Mouse (Mus musculus) kidney, postnatal 25 days (tissue): Measurements from ENCODE around the gene Kcnk1.

Experiments
- DNase-seq, 2 experiments: peaks; one replicate each; pipeline ENCODE4 v3.0.0; 2021; ENCODE audit warnings: mixed read lengths in 2 of 2

Gene Kcnk1

DNA sequence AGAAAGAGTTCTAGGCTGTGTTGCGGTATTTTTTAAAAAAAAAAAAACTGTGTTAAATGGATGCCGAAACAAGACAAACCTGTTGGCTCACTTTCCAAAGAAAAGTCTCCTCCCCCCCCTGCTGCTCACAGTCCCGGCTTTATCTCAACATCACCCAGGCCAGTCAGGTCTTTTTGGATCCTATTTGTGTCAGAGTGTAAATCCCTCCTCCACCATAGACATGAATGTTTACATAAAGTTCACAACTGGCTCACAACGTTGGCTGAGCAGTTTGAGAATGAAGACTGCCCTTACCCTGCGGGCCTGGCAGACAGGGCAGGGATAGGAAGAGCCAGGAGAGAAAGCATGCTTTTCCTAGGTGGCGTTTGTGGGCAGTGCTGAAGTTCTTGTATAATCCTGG is 2.0 kb downstream of the Kcnk1 start:
- DNase-seq, result no peak

DNA sequence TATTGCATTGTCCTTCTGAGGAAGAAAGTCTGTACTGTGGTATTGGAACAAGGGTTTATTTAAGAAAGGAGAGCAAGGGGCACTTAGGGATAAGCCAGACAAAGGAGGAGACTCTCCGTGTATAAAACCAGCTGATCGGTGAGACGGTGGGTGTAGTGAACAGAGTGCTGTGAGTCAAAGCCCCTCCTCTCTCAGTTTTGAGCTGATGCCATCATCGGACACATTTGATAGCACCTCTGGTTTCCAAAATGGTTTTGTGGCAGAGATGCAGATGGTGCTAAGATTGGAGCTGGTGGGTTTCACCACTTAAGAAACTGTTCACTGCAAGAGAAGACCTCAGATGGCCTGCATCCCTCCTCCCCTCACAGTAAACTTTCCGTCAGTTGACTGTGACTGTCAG is 2.6 kb downstream of the Kcnk1 start:
- no peak for DNase-seq

DNA sequence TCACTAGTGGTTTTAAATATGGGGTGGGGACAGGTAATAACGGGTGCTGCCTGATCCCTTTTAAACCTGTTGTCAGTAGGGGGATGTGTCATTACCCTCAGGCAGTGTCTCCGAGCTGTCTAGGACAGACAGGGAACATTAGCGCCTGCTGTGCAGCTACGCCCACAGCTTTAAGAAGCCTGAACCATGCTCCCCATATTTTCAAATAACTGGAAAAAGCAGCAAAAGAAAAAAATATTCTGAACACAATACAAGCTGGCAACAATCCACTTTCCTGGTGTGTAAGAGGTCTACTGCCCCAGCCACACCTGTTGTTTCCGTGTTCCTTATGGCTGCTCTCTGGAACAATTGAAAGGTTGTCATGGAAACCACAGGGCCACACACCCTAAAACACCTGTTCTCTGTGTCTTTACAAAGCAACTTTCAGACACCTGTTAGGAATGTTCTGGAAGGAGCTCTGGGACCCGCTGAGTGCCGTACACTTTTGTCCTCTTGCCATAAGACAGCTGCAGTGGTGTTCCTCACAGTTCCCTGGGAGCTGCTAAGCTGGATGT is 4.9 kb downstream of the Kcnk1 start:
- no peak for DNase-seq

DNA sequence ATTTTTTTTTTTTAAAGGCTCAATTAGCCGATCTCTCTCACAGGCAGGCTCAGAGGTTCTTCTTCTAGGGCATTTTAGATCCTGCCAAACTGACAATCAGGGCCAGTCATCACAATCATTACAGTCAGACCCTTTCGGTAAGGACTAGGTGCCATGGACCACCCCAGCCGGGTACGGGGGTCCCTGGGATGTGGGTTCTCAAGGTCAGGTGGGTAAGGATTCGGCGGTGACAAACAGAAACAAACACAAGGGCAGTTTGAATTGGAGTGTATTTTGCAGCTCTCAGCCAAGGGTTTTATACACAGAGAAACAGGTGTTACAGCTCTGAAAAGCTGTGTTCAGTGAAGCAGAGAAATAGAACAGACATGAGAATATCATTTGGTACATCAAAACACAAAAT is 8.6 kb downstream of the Kcnk1 start:
- no peak for DNase-seq

DNA sequence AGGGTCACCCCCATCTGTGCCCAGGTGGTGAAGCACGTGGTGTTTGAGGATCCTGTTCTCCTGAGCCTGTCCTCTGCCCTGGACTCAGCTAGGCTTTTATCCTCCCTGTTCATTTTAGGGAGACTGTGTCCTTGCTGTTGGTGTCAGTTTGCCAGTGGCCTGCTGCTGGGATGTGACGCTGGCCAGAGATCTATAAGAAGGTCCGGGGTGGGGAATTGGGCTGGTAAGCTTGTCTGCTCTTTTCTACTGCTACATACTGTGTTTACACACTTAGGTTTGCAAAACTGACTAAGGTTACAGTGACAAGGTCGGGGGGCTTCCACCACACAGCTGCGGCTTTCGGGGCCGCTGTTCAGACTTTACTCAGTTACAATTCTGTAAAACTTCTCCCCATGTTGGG is 10.0 kb downstream of the Kcnk1 start:
- peak in 1 of 2 experiments; percentile 3 for DNase-seq

DNA sequence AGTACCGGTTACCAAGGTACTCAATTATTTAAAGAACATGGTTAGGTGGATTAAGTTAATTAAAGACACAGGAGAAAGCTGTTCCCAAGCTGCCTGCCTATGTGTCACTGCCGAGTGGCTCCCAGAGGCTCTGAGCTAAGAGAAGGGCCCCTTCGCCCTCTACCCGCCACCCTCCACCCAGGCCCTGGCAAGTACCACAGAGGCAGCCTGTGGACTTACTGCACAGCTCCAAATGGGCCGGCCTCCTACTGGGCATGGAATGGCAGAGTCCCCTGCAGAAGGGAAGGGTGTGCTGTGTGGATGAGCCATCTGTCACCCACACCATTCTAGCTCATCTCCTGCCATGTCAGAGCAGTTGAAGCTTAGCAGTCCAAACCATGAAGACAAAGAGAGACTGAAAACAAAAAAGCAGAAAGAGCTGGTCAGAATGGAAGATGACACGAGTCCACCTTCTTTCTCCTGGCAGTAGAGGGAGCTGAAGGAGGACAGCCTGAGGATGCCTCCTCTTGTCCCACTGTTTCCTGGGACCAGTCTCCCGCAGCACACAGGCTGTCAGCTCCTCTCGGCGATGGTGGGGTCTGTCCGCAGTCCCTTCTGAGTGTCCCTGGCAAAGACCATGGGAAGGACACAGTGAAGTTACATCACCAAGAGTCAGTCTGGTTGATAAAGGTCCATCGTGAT is 11.5 kb downstream of the Kcnk1 start:
- no peak for DNase-seq

DNA sequence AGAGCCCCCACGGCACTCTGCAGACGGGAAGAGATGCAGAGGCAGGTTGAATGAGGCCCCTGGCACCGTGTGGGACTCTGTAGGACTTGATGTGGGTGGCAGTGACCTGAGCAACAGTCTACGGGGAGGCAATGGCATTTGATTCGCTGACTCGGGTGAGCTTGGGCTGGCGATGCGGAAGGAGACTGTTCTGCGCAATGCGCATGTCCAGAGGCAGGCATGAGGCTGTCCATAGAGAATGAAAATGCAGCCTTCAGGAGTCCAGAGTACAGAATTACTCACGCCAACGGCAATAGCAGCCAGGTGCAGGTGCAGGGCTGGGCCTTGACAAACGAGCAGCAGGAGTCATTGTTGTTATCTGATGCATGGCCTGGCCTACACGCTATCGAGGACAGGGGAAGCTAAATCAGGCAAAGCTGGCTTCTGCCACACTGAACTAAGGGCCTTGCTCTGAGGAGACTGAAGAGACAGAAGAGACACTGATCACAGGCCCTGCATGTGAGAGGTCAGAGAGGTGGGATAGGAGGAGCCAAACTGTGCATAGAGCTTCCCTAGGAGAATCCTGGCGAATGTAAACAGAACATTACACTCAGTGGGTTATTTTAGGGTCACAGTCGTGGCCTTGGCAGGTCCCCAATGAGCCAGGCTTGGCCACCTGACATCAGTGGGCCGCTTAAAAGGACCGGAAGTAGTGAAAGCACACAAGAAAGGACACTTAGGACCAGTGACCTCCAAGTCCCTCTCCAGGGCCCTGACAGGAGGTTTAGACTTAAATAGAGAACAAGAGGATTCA is 12.8 kb downstream of the Kcnk1 start:
- DNase-seq, result no peak

DNA sequence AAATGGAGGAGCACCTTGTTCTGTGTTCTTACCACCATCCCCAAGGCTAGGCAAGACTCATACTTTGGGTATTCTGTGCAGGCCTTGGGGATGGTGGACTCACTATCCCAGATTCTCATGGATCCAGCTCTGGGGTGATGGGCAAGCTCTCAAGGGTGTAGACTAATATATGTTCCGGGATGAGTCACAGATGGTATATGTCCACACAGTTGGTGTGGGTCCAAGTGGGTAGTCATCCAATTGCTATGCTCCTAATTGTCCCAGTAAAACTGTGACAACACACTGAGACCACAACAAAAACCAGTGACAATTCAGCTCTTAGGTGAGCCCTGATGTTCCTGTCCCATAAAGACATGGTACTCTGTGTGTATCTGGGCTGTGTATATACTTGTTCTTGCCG is 14.0 kb downstream of the Kcnk1 start:
- DNase-seq, result no peak

DNA sequence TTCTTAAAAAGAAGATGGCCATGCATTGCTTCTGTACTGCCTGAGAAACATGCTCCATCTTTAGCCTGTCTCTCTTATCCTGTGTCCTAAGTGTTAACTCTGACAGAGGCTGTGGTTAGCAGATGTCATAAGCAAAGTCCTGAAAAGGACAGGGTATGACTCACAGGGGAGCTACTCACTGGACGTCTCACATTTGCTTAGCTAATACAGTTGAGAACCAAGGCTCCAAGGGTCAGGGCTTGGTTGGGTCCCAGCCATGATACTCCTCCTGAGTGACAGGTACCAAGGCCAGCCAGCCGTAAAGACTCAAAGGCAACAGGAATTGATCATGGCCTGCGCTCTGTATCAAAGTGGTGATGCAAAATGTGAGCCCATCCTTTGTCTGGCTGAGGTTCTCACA is 15.9 kb downstream of the Kcnk1 start:
- DNase-seq, result no peak

DNA sequence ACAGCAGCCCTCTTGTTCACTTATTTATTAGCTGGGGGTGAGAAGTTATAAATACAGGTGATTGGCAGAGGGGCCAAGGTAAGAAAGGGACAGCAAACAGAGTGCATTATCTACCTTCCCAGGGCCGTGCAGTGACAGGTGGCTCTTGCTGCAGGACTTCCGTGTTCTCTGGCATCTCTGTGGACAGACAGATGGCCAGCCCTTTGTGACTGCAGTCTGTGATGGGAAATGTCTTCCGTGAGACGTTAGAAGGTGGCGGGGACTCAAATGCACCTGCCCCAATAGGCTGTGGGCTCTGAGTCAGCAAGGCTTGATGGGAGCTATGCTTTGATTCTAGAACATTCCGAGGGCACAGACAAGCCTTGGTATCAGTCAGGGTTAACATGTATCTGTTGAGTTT is 17.4 kb downstream of the Kcnk1 start:
- DNase-seq, result no peak

DNA sequence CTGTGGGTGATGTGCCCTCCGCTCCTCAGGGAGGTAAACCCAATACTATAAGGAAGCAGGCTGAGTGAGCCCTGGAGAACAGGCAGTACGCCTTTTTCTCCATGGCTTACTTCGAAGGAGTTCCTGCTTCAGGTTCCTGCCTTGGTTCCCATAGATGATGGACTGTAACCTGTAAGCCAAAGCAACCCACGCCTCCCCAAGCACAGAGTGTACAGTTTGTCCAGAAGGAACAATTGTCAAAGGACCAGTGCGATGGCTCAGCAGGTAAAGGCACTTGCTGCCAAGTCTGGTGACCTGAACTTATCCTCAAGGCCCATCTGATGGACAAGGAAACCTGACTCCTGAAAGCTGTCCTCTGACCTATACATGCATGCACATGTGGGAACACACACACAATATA is 18.7 kb downstream of the Kcnk1 start:
- DNase-seq, result no peak

DNA sequence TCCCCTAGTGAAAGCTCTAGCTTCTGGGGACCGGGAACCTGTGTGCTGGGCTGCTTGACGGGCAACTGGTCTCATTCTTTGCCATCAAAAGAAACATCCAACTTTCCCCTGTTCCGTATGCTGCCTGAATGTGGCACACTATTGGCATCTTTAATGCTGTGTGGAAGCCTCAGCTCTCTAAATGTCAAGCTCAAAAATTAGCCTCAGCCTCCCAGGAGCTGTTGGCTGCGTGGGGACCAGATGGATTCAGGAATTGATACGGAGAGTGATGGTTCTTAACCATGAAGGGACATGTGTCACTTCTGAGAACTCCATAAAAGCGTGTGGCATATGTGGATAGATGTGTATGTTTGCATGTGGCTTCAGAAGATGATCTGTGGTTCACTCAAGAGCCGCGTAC is 27.0 kb downstream of the Kcnk1 start:
- DNase-seq, result no peak

DNA sequence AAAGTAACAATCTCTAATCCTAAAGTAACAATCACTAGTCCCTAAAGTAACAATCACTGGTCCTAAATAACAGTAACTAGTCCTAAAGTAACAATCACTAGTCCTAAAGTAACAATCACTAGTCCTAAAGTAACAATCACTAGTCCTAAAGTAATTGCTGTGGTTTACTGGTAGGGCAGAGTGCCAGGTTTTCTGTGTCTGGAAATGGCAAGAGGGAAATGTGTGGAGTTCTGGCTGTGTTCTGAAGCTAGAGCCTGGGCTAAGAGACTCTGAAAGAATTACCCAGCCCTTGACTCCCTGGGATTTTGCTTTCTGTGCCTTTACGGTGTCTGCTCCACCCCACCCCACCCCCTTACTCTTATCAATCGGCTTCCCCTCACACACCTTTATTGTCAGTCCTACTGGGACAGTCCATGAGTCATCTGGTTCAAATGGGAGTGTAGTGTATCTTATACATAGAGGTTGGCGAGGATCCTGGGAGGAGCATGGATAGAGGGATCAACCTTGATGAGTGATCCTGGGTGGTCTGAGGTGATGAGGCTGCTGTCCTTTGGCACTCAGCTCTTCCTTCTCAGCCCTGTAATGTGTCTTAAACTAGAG is 28.8 kb downstream of the Kcnk1 start:
- no peak for DNase-seq

DNA sequence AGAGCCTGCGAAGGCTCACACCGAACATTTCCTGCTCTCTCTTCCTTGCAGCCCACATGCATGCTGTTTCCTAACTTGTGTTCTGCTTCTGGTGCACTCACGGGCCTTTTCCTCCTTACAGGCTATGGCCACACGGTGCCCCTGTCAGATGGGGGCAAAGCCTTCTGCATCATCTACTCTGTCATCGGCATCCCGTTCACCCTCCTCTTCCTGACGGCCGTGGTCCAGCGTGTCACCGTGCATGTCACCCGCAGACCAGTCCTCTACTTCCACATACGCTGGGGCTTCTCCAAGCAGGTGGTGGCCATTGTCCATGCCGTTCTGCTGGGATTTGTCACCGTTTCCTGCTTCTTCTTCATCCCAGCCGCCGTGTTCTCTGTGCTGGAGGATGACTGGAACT is 29.9 kb downstream of the Kcnk1 start:
- no peak for DNase-seq

DNA sequence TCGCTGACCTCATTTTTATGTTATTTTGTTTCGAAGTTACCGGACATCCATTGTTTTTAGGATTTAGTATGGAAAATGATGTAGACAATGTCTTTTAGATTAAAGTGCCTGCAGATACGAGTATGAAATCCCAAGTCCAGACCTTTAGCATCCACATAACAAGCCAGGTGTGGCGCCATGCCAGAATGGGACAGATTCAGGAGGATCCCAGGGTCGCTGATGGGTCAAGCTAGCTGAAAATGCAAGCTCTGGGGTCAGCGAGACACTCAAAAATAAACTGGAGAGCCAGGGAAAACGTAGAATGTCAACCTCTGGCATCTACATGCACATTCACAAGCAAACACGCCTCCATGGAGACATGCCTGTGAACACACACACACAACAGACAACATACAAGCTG is 31.2 kb downstream of the Kcnk1 start:
- peak; percentile 14 to 44 for DNase-seq

DNA sequence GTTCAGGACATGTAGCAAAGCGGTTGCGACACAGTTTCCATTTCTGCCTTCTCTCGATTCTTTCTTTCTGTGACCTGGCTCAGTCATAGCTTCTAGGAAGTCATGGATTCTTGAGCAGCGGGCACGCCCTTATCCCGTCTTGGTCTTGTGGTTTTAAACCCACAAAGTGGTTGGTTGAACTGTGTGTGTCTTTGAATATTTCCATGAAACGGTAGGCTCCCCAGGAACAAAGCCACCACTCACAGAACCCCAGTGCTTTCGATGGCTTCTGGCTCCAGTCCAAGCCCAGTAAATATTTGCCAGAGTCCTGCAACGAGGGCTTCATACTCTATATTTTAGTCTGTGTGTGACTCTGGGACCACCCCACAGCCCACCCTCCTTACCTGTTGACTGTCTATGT is 31.6 kb downstream of the Kcnk1 start:
- DNase-seq, result peak; percentile 70 to 71

DNA sequence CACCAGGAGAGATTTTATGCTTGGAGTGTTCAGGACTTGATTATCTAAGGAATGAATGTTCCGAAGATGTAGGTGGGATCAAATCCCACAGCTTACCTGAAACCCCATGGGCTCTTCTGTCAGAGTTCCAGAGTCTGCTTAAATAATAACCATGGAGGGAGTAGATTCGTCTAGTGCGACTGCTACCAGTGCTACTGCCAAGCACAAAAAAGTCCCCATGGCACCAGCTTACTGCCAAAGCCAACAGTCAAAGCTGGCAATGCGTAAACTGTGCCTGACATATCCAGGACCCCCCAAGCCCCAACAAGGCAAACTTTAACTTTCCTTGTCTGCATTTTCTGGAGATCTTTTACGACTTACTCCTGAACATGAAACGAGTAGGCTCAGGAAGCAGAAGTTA is 32.5 kb downstream of the Kcnk1 start:
- DNase-seq, result peak; percentile 23 to 62

DNA sequence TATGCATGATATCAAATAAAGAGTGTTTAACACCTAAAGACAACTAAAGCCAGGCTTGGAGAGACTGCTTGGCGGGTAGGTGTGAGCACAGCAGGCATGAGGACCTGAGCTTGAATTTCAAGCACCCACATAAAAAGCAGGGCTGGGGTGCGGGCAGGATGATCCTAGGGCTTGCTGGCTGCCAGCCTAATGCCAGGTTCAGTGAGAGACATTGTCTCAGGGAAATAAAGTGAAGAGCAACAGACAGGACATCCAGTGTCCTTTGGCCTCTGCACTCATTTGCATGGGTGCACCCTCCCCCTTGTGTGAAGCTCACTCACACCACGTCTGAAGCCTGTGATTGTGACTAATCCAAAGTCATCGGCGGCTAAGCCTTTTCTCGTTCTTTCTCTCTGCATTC is 34.0 kb downstream of the Kcnk1 start:
- peak; percentile 47 to 75 for DNase-seq

DNA sequence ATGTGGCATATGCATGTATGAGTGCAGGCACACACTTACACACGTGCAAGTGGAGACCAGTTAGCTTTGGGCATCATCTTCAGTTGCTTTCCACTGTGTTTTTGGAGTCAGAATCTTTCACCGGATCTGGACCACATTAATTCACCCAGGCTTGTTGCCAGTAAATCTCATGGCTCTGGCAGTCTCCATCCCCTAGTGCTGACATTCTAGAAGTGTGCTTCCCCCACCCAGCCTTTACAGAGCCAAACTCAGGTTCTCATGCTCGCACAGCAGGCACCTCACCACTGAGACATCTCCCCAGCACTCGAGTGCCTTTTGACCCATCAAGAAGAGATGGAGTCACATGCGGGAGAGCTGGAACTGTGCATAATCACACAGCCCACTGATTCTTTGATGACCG is 37.8 kb downstream of the Kcnk1 start:
- no peak for DNase-seq

DNA sequence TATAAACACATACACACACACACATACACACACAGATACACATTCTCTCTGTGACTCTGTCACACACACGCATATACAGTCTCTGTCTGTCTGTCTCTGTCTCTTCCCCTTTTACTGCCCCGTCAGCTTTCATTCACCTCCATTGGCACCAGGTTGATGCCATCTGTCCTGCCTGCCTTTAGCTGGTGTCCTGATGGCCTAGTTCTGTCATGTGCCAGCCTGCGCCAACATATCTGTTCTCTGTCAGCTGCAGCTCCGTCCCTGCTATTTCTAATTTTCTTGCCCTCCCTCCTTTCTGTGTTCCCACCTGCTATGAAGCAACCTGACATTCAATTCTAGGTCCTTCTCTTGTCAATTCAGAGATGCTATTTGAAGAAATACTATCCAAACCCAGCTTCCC is 40.1 kb downstream of the Kcnk1 start:
- DNase-seq, result no peak

DNA sequence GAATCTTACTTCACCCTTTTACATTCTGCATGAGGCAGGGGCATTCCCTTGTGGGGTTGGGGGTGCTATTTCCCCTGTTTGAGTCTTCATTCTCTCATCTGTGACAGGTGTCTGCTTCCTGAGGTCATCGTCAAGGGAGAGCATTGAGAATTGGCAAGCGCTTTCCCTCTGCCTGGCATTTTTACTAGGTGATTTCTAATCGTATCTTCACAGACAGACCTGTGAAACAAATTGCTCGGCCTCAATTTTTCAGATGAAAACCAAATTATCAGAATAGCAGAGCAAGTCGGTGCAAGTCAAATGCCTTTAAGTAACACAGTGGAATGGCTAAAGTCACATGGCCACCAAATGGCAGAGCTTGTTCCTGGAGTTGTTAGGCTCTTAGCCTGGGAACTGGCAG is 41.4 kb downstream of the Kcnk1 start:
- no peak for DNase-seq

DNA sequence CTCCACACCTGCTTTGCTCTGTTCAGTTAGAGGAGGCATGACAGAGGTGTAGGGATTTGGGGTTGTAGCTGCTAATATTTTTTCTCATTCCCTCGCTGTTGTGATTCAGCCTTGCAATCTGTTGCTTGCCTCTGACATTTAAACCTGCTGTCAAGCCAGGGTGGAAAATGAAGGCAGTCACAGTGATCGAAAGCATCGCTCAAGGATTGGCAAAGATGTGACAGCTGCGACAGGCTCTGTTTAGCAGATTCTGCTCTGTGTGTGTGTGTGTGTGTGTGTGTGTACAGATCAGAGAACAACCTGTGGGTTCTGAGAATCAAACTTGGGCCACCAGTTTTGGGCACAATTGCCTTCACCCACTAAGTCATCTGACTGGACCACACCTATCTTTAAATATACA is 50.8 kb downstream of the Kcnk1 start:
- no peak for DNase-seq

DNA sequence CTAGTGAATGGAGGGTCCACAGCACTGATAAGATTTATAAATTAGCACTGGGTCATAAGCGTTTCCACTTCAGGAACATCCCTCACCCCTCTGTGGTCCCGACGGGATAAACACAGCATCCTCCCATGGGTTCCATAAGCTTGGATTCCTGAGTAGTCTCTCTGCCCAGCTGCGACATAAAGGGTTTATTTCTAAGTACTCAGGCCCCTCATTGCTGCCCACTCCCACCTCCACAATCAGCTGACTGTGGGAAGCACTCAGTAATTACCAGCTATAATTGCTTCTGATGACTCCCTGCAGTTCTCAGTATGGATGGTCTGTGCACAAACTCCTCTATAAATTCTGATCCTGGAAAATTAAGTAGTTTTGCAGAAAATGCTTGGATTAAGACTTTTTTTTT is 58.9 kb downstream of the Kcnk1 start:
- no peak for DNase-seq

DNA sequence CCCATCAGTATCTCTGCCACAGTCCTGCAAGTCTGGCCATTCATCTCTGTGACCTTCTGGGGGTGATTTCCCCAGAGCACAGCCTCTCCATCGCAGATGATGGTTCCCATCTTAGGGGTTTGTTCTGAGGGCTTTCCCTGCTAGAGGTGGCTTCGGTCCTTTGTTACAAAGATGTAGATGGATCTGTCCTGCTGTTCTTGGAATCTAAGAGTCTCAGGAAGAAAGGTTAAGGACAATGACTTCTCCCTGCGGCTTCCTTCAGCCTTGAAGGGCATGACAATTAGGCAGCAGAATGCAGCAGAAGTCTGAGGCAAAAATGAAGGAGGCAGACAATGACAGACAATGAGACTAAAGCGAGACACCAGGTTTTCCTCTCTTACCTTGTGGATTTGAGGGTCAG is 63.9 kb downstream of the Kcnk1 start:
- no peak for DNase-seq
